Mouse (Mus musculus) heart, adult 2 months (tissue): ENCODE results near the gene Rnf207. TPM values are rescaled to one million over a fixed set of nuclear protein-coding genes. Genes with fewer than 3 reads are reported as not detected.

Experiments
- DNase-seq, 2 experiments: peaks; one replicate each; pipeline ENCODE4 v3.0.0; 2021
- H3K27ac ChIP-seq: fragments of 200-600 bp; 2 replicates; pipeline ENCODE4 v1.8.1; 2022
- H3K27me3 ChIP-seq: fragments of 200-500 bp; 2 replicates; pipeline ENCODE4 v1.6.1; 2012; ENCODE audit warnings: mild to moderate bottlenecking, low read length, inconsistent platforms, mixed read lengths; ENCODE audit not compliant: control insufficient read depth, insufficient read depth
- H3K36me3 ChIP-seq: fragments of 200-500 bp; 2 replicates; pipeline ENCODE4 v1.6.1; 2012; ENCODE audit warnings: low read length, inconsistent platforms; ENCODE audit not compliant: control insufficient read depth, insufficient read depth
- H3K4me1 ChIP-seq: fragments of 200-500 bp; 2 replicates; pipeline ENCODE4 v1.6.1; 2011; ENCODE audit warnings: low read length; ENCODE audit not compliant: control insufficient read depth, insufficient read depth
- H3K4me3 ChIP-seq: fragments of 200-600 bp; 2 replicates; pipeline ENCODE4 v1.8.1; 2022
- H3K79me2 ChIP-seq: fragments of 200-500 bp; replicated peaks from 2 replicates; pipeline ENCODE4 v1.6.1; 2012; ENCODE audit warnings: mild to moderate bottlenecking, inconsistent platforms, low read length, moderate library complexity, mixed read lengths; ENCODE audit not compliant: control insufficient read depth, insufficient read depth
- H3K9ac ChIP-seq: fragments of 200-500 bp; 2 replicates; pipeline ENCODE4 v1.6.1; 2012; ENCODE audit warnings: low read depth, mild to moderate bottlenecking, control low read depth, inconsistent platforms, low read length, mixed read lengths
- CTCF ChIP-seq: fragments of 200-600 bp; IDR thresholded peaks from 2 replicates; pipeline ENCODE4 v1.8.1; 2022; ENCODE audit warnings: antibody characterized with exemption, mild to moderate bottlenecking, moderate library complexity
- EP300 ChIP-seq: fragments of 200-500 bp; IDR thresholded peaks from 2 replicates; pipeline ENCODE4 v1.6.1; 2011; ENCODE audit warnings: low read depth, low read length, control low read depth; ENCODE audit not compliant: insufficient read depth
- POLR2A ChIP-seq: fragments of 200-500 bp; IDR thresholded peaks from 2 replicates; pipeline ENCODE4 v1.6.1; 2011; ENCODE audit warnings: mild to moderate bottlenecking, low read depth, low read length, control low read depth; ENCODE audit not compliant: insufficient read depth
- WGBS: fragments of 180-500 bp; shearing (Covaris S2); methylation state at CpG from one replicate; pipeline ENCODE4 v1.1.7; 2018; 5-methylcytosine and 5-hydroxymethylcytosine counted together
- intact Hi-C: fragments of 180-260 bp; cut with DNase I; formaldehyde crosslinking; loops from one replicate; pipeline ENCODE4 v1.15.1; 2025
- polyA plus RNA-seq: library from polyadenylated mRNA; depleted of rRNA; stranded (reverse); fragments of >200 nt; gene quantifications from 2 replicates; pipeline ENCODE4 v1.2.3, GENCODE M21; 2012
- total RNA-seq, 2 experiments: library from RNA; stranded (reverse); gene quantifications; 2 replicates each; pipeline ENCODE4 v1.2.3; 2021

Rnf207 gene
- total and polyA plus RNA-seq, 3 experiments: 34.5 to 155 (median 47.7) TPM

DNA sequence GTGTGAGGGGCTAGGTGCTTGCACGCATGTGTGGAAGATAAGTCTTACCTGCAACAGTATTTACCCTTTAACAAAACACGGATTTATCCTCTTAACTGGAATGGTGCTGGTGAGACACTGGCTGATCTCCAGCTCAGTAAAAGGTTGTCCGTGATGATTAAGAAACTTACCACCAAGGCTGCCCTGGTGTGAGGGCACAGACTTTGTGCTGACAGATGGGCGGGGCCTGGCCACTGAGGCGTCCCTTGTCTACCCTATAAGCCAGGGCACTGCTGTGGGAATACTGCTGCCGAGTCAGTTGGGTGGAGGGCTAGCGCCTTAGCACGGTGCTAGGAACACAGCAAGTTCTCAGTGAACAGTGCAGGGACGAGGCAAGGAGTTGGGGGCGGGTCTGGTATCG is 16.8 kb downstream of the Rnf207 start:
- WGBS: 83% methylated on average over 11 of the region's 11 CpGs

DNA sequence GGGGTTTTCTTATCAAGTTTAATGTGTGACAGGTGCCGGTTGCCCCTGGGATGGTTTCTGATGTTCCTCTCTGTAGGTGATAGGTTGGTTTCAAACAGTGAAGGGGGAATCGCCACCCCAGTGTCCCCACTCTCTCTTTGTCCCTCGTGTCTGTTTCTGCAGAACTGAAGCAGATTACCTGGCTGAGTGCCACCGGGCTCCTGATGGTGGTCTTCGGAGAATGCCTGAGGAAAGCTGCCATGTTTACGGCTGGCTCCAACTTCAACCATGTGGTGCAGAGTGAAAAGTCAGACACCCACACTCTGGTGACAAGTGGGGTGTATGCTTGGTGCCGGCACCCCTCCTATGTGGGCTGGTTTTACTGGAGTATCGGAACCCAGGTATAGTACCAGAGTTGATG is 18.4 kb downstream of the Rnf207 start:
- H3K27me3 ChIP-seq: no peaks in the 10 kb centered on the region
- DNase-seq: no peak
- peaks cover 5% of the 10 kb centered on the region; the same call in 1 of the 2 replicates for H3K79me2 ChIP-seq
- H3K9ac ChIP-seq: no peak overlapping the region
- H3K27ac ChIP-seq: no peak overlapping the region
- TF ChIP-seq CTCF (no peak), EP300 (no peak), POLR2A (no peak)
- WGBS: 89% methylated on average over 8 of the region's 8 CpGs
- no peak overlapping the region for H3K4me3 ChIP-seq
- no peaks in the 10 kb centered on the region for H3K36me3 ChIP-seq
- peaks cover 7% of the 10 kb centered on the region for H3K4me1 ChIP-seq
- intact Hi-C loops: no loop called here

More for the DNA sequence above, 16.8 kb downstream of the Rnf207 start:
- TF ChIP-seq POLR2A: no peak
- TF ChIP-seq EP300: no peak
- TF ChIP-seq CTCF: no peak
- H3K79me2 ChIP-seq: peaks cover 5% of the 10 kb centered on the region; the same call in 1 of the 2 replicates
- no peak overlapping the region for H3K27ac ChIP-seq
- intact Hi-C loops: no loop called here
- H3K9ac ChIP-seq: no peak overlapping the region
- H3K4me1 ChIP-seq: peaks cover 3% of the 10 kb centered on the region
- no peak overlapping the region for H3K4me3 ChIP-seq
- no peaks in the 10 kb centered on the region for H3K27me3 ChIP-seq
- no peak for DNase-seq
- no peaks in the 10 kb centered on the region for H3K36me3 ChIP-seq

DNA sequence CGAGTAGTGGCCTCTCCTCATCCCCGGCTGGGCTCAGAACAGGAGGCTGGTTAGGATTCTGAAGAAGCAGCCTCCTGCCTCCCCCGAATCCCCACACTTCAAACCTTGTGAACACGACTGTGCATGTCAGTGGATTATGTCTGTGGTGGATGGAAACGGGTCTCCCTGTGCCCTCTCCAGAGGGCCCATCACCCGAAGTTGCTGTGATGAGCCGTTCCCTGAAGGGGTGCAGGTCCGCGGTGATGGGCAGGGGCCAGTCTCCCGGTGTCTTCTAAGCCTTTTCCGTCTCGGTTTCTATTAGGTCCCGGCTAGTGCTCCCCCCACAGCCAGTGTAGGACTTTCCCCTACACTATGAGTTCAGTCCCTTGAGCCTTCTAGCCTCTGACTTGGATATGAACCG is 20.0 kb downstream of the Rnf207 start:
- intact Hi-C loops: loop anchor here (5.0 to 10.0 kb wide), 2 partner anchors 33 to 274 kb away; partner anchors contain the start of gene Zbtb48

DNA sequence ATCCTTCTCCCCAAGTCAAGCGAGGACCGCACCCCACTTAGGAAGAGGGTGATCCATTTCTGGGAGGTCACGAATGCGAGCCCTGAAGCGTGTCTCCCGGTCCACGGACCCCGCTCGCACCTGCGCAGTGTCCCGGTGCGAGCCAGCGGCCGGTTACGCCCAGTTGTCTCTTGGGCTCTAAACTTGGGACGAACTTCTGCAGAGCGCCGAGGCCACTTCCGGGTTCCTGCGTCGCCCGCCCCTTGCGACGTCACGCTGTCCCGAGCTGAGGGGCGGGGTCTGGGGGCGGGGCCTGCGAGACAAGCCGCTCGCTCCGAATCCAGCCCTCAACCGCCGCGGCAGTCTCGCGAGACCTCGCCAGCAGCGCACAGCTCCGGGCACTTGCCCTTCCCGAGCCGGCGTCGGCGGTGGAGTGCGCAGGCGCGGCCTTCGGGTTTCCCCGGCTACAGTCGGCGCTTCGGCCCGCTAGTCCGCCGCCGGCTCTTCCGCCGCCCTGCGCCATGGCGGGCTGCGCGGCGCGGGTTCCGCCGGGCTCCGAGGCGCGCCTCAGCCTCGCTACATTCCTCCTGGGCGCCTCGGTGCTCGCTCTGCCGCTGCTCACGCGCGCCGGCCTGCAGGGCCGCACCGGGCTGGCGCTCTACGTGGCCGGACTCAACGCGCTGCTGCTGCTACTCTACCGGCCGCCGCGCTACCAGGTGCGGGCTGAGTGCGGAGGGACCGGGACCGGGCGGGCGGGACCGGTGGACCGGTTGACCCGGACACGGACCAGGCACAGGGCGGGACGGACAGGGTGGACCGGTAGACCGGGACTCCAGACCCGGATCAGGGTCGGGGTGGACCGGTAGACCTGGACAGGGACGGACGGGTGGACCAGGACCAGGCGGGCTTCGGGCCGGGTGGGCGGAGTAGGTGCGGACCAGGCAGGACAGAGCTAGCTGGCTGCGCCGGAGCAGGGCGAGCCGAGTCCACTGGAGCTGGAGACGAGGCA is 21.6 kb downstream of the Rnf207 start, which contains the start of gene Icmt:
Icmt (plus strand) TSS at position 354 of the 988 bp plus-strand sequence.
- Histone ChIP-seq H3K4me1 (peaks cover 8% of the 10 kb centered on the region), H3K4me3 (peak within 1 kb of the TSS; percentile 92), H3K27me3 (no peaks in the 10 kb centered on the region), H3K36me3 (no peaks in the 10 kb centered on the region), H3K79me2 (peaks cover 5% of the 10 kb centered on the region; the same call in 1 of the 2 replicates), H3K9ac (peak within 1 kb of the TSS; percentile 98), H3K27ac (peak within 1 kb of the TSS; percentile 90)
- peak; percentile 100 for DNase-seq
- under 1% methylated on average over 119 of the region's 119 CpGs for WGBS
- intact Hi-C loops: loop anchor here (2.0 to 10.0 kb wide), 3 partner anchors 22 to 272 kb away; partner anchors contain the start of genes Rnf207 and Zbtb48
- no peak for TF ChIP-seq CTCF
- TF ChIP-seq POLR2A: peak; percentile 91
- TF ChIP-seq EP300: peak; percentile 46; the same call in 1 of the 2 replicates

More for the DNA sequence above, 20.0 kb downstream of the Rnf207 start:
- 0 out of 2 replicates have a peak overlapping the region, but pooled peaks have one; percentile 1 for H3K9ac ChIP-seq
- no peaks in the 10 kb centered on the region for H3K36me3 ChIP-seq
- H3K4me3 ChIP-seq: no peak overlapping the region
- 79% methylated on average over 14 of the region's 14 CpGs for WGBS
- H3K79me2 ChIP-seq: peaks cover 5% of the 10 kb centered on the region; the same call in 1 of the 2 replicates
- DNase-seq: no peak
- H3K4me1 ChIP-seq: peaks cover 8% of the 10 kb centered on the region
- TF ChIP-seq POLR2A (no peak), EP300 (no peak), CTCF (no peak)
- no peak overlapping the region for H3K27ac ChIP-seq
- H3K27me3 ChIP-seq: no peaks in the 10 kb centered on the region

DNA sequence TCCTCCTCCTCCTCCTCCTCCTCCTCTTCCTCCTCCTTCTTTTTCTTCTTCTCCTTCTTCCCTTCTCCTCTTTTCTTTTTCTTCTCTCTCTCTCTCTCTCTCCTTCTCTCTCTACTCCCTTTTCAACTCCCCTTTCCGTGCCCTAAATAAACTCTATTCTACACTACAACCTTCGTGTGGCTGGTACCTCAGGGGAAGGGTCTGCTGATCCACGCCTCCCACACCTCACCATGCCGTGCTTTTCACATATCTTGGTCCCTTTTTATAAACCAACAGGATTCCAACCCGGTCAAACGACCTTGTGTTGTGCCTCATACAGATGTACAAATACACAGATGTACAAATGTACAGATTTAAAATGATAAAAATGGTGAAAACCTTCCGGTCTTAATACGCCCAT is 22.4 kb downstream of the Rnf207 start:
- H3K9ac ChIP-seq: peak overlapping the region; percentile 58
- no peak for TF ChIP-seq CTCF
- no peak for TF ChIP-seq EP300
- no peak for TF ChIP-seq POLR2A
- intact Hi-C loops: loop anchor here (2.0 to 10.0 kb wide), 3 partner anchors 22 to 272 kb away; partner anchors contain the start of genes Rnf207 and Zbtb48

DNA sequence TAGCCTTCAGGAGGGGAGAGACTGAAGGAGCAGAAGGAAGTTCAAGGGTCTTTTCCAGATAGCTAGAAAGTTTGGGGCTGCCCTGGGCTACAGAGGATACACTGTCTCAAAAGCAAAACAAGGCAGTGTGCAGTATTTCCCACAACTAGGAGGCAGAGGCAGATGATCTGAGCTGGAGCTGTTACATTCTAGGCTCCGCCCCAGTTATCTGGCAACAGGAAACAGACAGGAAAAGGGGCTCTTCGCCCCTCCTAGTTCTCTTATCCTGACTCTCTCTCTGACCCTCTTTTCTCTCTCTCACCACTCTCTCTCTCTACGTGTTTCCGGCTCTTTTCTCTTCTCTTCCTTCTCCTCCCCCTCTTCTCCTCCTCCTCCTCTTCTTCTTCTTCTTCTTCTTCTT is 22.9 kb downstream of the Rnf207 start:
- Histone ChIP-seq H3K27ac (no peak overlapping the region), H3K4me3 (no peak overlapping the region), H3K9ac (no peak overlapping the region), H3K36me3 (no peaks in the 10 kb centered on the region), H3K4me1 (peaks cover 8% of the 10 kb centered on the region), H3K79me2 (peaks cover 5% of the 10 kb centered on the region; the same call in 1 of the 2 replicates), H3K27me3 (no peaks in the 10 kb centered on the region)
- TF ChIP-seq EP300: no peak
- no peak for TF ChIP-seq POLR2A
- no peak for TF ChIP-seq CTCF
- 26% methylated on average over 4 of the region's 4 CpGs for WGBS
- intact Hi-C loops: loop anchor here (2.0 to 10.0 kb wide), 3 partner anchors 23 to 271 kb away; partner anchors contain the start of genes Rnf207 and Zbtb48
- DNase-seq: no peak

More for the DNA sequence above, 22.4 kb downstream of the Rnf207 start:
- 1% methylated on average over 8 of the region's 8 CpGs for WGBS
- peak overlapping the region; percentile 61 for H3K4me3 ChIP-seq
- no peaks in the 10 kb centered on the region for H3K27me3 ChIP-seq
- H3K79me2 ChIP-seq: peaks cover 5% of the 10 kb centered on the region; the same call in 1 of the 2 replicates
- peak overlapping the region; percentile 90 for H3K27ac ChIP-seq
- no peak for DNase-seq
- H3K4me1 ChIP-seq: peaks cover 8% of the 10 kb centered on the region
- no peaks in the 10 kb centered on the region for H3K36me3 ChIP-seq
